Mouse (Mus musculus) myocyte (in vitro differentiated cells): Measurements from ENCODE around the gene Dvl1.

Experiments
- CEBPB ChIP-seq: IDR thresholded peaks from 2 replicates; pipeline ENCODE4 v1.6.1; 2011; ENCODE audit warnings: mild to moderate bottlenecking, moderate library complexity; ENCODE audit not compliant: poor library complexity, insufficient read depth, severe bottlenecking
- SRF ChIP-seq: IDR thresholded peaks from one replicate; pipeline ENCODE4 v1.6.1; 2011; ENCODE audit warnings: low read depth; ENCODE audit not compliant: control insufficient read depth, insufficient read length
- USF1 ChIP-seq: IDR thresholded peaks from one replicate; pipeline ENCODE4 v1.6.1; 2011; ENCODE audit warnings: low read depth, mild to moderate bottlenecking, control low read depth, moderate library complexity

DNA sequence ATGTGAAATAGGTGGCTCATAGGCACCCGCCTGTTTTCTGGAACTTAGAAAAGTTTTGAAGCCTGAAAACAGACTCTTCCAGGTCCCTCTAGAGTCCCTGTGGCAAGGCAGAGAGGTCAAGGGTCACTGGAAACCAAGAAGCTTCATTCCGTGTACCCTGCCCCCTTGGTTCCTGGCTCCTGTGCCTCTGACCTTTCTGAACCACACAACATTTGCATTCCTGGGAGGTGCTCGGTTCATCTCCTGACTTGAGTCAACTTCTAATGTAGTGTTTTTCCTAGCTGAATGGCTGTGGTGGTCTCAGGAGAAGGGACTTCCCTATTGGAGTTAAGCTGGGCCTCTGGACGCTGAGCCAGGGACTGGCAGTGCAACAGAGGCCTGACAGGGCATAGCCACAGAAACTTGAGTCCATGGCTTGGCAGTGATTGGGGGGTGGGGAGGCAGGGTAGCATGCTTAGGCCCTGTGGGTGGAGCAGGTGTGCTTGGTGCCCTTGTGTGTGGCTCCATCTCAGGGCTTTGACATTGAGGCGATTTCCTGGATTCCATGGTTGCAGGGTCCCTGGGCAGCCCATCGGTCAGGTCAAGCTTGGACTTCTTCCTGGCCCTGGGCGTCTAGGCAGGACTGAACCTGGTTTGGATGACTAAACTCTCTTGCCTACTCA lies 1.4 kb downstream of the Dvl1 start:
- no peak for TF ChIP-seq USF1
- TF ChIP-seq SRF, result no peak
- TF ChIP-seq CEBPB, result no peak
